Mouse (Mus musculus) CH12.LX (cell line): ENCODE measurements around the gene Bicd1. TPM values are rescaled to one million over a fixed set of nuclear protein-coding genes. Genes with fewer than 3 reads are reported as not detected.

Source experiments
- DNase-seq: peaks from one replicate; pipeline ENCODE4 v3.0.0-alpha.2; 2013; ENCODE audit errors: extremely low read depth
- H3K27ac ChIP-seq: 2 replicates; pipeline ENCODE4 v1.5.1; 2012; ENCODE audit warnings: low read depth, mild to moderate bottlenecking, control low read depth, moderate library complexity; ENCODE audit not compliant: insufficient read depth
- H3K27me3 ChIP-seq: replicated peaks from 2 replicates; pipeline ENCODE3; 2012; ENCODE audit warnings: inconsistent platforms
- H3K36me3 ChIP-seq, 2 experiments: replicated peaks in 1 of 2; 2 replicates each; pipeline versions ENCODE3 to v1.6.1; 2012; ENCODE audit warnings: inconsistent platforms in 1 of 2, low read length in 1 of 2, mild to moderate bottlenecking in 1 of 2, mixed read lengths in 1 of 2, moderate library complexity in 1 of 2; ENCODE audit not compliant: control insufficient read depth in 1 of 2, insufficient read depth in 1 of 2
- H3K4me1 ChIP-seq, 2 experiments: 2 replicates each; pipeline ENCODE4 v1.6.1; 2012; ENCODE audit warnings: inconsistent platforms in 1 of 2, moderate library complexity in 1 of 2; ENCODE audit not compliant: insufficient read depth in 2 of 2, control insufficient read depth in 1 of 2
- H3K4me2 ChIP-seq: 2 replicates; pipeline ENCODE4 v1.6.1; 2012; ENCODE audit warnings: low read depth, mild to moderate bottlenecking, control low read depth; ENCODE audit not compliant: poor library complexity, insufficient read depth, severe bottlenecking
- H3K4me3 ChIP-seq, 3 experiments: fragments of 150-350 bp in 1 of 3; sonication (generic) in 1 of 3; replicated peaks in 1 of 3; 2 replicates each; pipeline versions ENCODE3 to v1.5.1; 2011 to 2012; ENCODE audit warnings: low read depth in 2 of 3, low read length in 2 of 3, mild to moderate bottlenecking in 2 of 3, moderate library complexity in 2 of 3, control low read depth in 1 of 3, improper control_type of control experiment in 1 of 3, inconsistent platforms in 1 of 3, mixed read lengths in 1 of 3; ENCODE audit not compliant: poor library complexity in 1 of 3
- H3K79me2 ChIP-seq: replicated peaks from 2 replicates; pipeline ENCODE4 v1.6.1; 2012; ENCODE audit warnings: mild to moderate bottlenecking, moderate library complexity; ENCODE audit not compliant: control insufficient read depth, poor library complexity, insufficient read depth, severe bottlenecking; ENCODE audit errors: extremely low read depth
- H3K9ac ChIP-seq: 2 replicates; pipeline ENCODE4 v1.6.1; 2012; ENCODE audit warnings: low read depth, mild to moderate bottlenecking, control low read depth, moderate library complexity; ENCODE audit not compliant: insufficient read depth
- H3K9me3 ChIP-seq: replicated peaks from 2 replicates; pipeline ENCODE3; 2012; ENCODE audit warnings: low read length, inconsistent platforms, mixed read lengths
- BHLHE40 ChIP-seq: IDR thresholded peaks from 2 replicates; pipeline ENCODE4 v1.6.1; 2011; ENCODE audit warnings: mild to moderate bottlenecking, low read depth, low read length, improper control_type of control experiment
- CHD1 ChIP-seq: IDR thresholded peaks from 2 replicates; pipeline ENCODE4 v1.6.1; 2012; ENCODE audit warnings: low read depth, low read length, improper control_type of control experiment, inconsistent platforms
- EP300 ChIP-seq: IDR thresholded peaks from 2 replicates; pipeline ENCODE4 v1.6.1; 2011; ENCODE audit warnings: low read length, improper control_type of control experiment
- ETS1 ChIP-seq: conservative IDR thresholded peaks from 2 replicates; pipeline ENCODE4 v1.6.1; 2012; ENCODE audit warnings: low read depth, mild to moderate bottlenecking, inconsistent platforms, low read length, improper control_type of control experiment, moderate library complexity
- HCFC1 ChIP-seq: IDR thresholded peaks from 2 replicates; pipeline ENCODE4 v1.6.1; 2012; ENCODE audit warnings: low read depth, mild to moderate bottlenecking, inconsistent platforms, low read length, improper control_type of control experiment
- JUND ChIP-seq: conservative IDR thresholded peaks from 2 replicates; pipeline ENCODE4 v1.6.1; 2011; ENCODE audit warnings: low read depth, low read length, improper control_type of control experiment
- MEF2A ChIP-seq: IDR thresholded peaks from 2 replicates; pipeline ENCODE4 v1.6.1; 2014; ENCODE audit warnings: low read depth, mild to moderate bottlenecking, inconsistent platforms, low read length, improper control_type of control experiment, borderline replicate concordance
- MXI1 ChIP-seq: IDR thresholded peaks from 2 replicates; pipeline ENCODE4 v1.6.1; 2011; ENCODE audit warnings: mild to moderate bottlenecking, low read depth, low read length, improper control_type of control experiment
- NELFE ChIP-seq: IDR thresholded peaks from 2 replicates; pipeline ENCODE4 v1.6.1; 2011; ENCODE audit warnings: low read depth, low read length, improper control_type of control experiment
- RCOR1 ChIP-seq: conservative IDR thresholded peaks from 2 replicates; pipeline ENCODE4 v1.6.1; 2012; ENCODE audit warnings: low read depth, mild to moderate bottlenecking, inconsistent platforms, low read length, improper control_type of control experiment
- SIN3A ChIP-seq: IDR thresholded peaks from 2 replicates; pipeline ENCODE4 v1.6.1; 2012; ENCODE audit warnings: low read length, improper control_type of control experiment, inconsistent platforms
- SMC3 ChIP-seq: IDR thresholded peaks from 2 replicates; pipeline ENCODE4 v1.6.1; 2011; ENCODE audit warnings: low read depth, low read length, improper control_type of control experiment
- UBTF ChIP-seq: IDR thresholded peaks from 2 replicates; pipeline ENCODE4 v1.6.1; 2012; ENCODE audit warnings: low read depth, mild to moderate bottlenecking, inconsistent platforms, low read length, improper control_type of control experiment, moderate library complexity
- USF1 ChIP-seq: IDR thresholded peaks from 2 replicates; pipeline ENCODE4 v1.6.1; 2014; ENCODE audit warnings: low read depth, mild to moderate bottlenecking, inconsistent platforms, low read length, improper control_type of control experiment
- USF2 ChIP-seq: conservative IDR thresholded peaks from 2 replicates; pipeline ENCODE4 v1.6.1; 2011; ENCODE audit warnings: low read depth, low read length, improper control_type of control experiment
- ZC3H11A ChIP-seq: IDR thresholded peaks from 2 replicates; pipeline ENCODE4 v1.6.1; 2012; ENCODE audit warnings: low read depth, mild to moderate bottlenecking, inconsistent platforms, low read length, improper control_type of control experiment
- ZNF384 ChIP-seq: IDR thresholded peaks from 2 replicates; pipeline ENCODE4 v1.6.1; 2012; ENCODE audit warnings: low read depth, low read length, improper control_type of control experiment, inconsistent platforms
- dilution Hi-C: fragments of 300-500 bp; cut with MboI; formaldehyde crosslinking; loops from 2 replicates; pipeline ENCODE4 v1.14.3; 2020; ENCODE audit warnings: low sequenced_read_pairs; ENCODE audit not compliant: extremely low pct_unique_long_range_greater_than_20kb, extremely low pct_ligation_motif_present
- in situ Hi-C: fragments of 300-500 bp; cut with MboI; formaldehyde crosslinking; loops from 3 replicates; pipeline ENCODE4 v1.14.3; 2019; ENCODE audit warnings: low sequenced_read_pairs, low pct_ligation_motif_present, low pct_unique_long_range_greater_than_20kb, mixed read lengths
- polyA plus RNA-seq: library from polyadenylated mRNA; unstranded; fragments of >175 nt; gene quantifications from 2 replicates; pipeline ENCODE4 v1.2.1, GENCODE M21; 2012; ENCODE audit warnings: low read depth; ENCODE audit not compliant: insufficient read length
- total RNA-seq, 2 experiments: library from RNA; depleted of rRNA; stranded (reverse); fragments of 300-350 nt in 1 of 2; fragments of >200 nt in 1 of 2; gene quantifications; 2 replicates each; pipeline ENCODE4 v1.2.3; 2012 to 2014

The Bicd1 gene
- total and polyA plus RNA-seq, 3 experiments: 0.11 TPM; not detected in 2

DNA sequence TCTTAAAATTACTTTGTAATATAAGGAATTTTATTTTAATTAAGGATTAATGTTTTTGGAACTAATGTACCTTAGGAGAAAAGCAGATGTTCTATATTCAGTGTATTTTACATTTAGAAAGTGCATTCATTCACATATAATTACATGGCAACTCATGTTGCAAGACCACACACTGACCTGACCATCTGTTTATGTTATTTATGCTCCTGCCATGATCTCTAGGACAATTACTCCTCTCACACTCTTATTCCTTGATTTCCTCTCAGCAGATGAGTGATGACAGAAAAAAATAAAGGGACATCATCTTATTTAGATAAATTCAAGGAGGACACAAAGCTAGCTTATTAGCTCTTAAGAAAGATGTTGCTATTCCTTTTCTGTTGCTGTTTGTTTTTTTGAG, 9.3 kb upstream of the Bicd1 start:
- Histone ChIP-seq H3K4me1 (no peaks in the 10 kb centered on the region), H3K27ac (no peak overlapping the region), H3K9me3 (no peaks in the 10 kb centered on the region), H3K79me2 (no peaks in the 10 kb centered on the region)
- dilution Hi-C loops (no loop called here), in situ Hi-C loops (no loop called here)
- DNase-seq: no peak
- TF ChIP-seq RCOR1: no peak
- no peak for TF ChIP-seq MEF2A
- TF ChIP-seq CHD1: no peak
- no peak for TF ChIP-seq UBTF
- no peak for TF ChIP-seq USF2
- no peak for TF ChIP-seq BHLHE40
- no peak for TF ChIP-seq EP300
- no peak for TF ChIP-seq SMC3
- TF ChIP-seq HCFC1: no peak
- no peak for TF ChIP-seq ETS1
- TF ChIP-seq JUND: no peak
- no peak for TF ChIP-seq USF1
- no peak for TF ChIP-seq MXI1
- TF ChIP-seq, all 38 proteins: peak for 0
- Histone ChIP-seq H3K9ac (no peak overlapping the region), H3K36me3 (no peaks in the 10 kb centered on the region), H3K27me3 (no peaks in the 10 kb centered on the region), H3K4me3 (no peak overlapping the region), H3K4me2 (no peak overlapping the region)

DNA sequence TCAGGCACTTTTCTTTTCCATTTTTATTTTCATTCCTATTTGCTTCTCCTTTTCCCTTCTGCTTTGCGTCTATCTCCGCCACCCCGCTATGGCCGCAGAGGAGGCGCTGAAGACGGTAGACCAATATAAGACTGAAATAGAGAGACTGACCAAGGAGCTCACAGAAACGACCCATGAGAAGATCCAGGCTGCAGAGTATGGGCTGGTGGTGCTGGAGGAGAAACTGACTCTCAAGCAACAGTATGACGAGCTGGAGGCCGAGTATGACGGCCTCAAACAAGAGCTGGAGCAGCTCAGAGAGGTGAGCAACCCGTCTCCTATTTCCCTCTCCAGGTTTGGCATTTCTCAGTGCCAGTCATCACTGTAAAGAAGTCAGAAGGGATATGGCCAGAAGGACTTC, 655 bp downstream of the Bicd1 start:
- H3K9me3 ChIP-seq: no peaks in the 10 kb centered on the region
- no peak overlapping the region for H3K27ac ChIP-seq
- H3K9ac ChIP-seq: no peak overlapping the region
- no peaks in the 10 kb centered on the region for H3K79me2 ChIP-seq
- H3K27me3 ChIP-seq: no peaks in the 10 kb centered on the region
- dilution Hi-C loops (no loop called here), in situ Hi-C loops (no loop called here)
- no peak overlapping the region for H3K4me3 ChIP-seq
- TF ChIP-seq ZC3H11A (no peak), ZNF384 (no peak), SIN3A (no peak), NELFE (no peak)
- no peak for DNase-seq
- no peaks in the 10 kb centered on the region for H3K36me3 ChIP-seq
- no peak overlapping the region for H3K4me2 ChIP-seq
- H3K4me1 ChIP-seq: no peaks in the 10 kb centered on the region
